In genomic region chr19:4624006-4624405, GRCm38 (mm10) we compare ENCODE assay signal across 12 mouse cellular contexts. TPM values are rescaled to one million over a fixed set of nuclear protein-coding genes. Genes with fewer than 3 reads are reported as not detected.
DNase-seq lines count a peak whose midpoint lies in the region; ATAC-seq and TF ChIP-seq lines count a peak whose summit lies in the region.
"Had no signal": no experiment of that assay in that cellular context is flagged by ENCODE, and none has a peak within 500 bp of the region (broad histone marks: within the 10 kb centered on the region; RNA-seq: fewer than 3 reads in every experiment).

No protein-coding gene starts in this region.

- no peak overlapping the region for H3K4me2 ChIP-seq in intestine, embryonic 16.5 days (ENCODE audit: low read depth, low read length)
- no peak overlapping the region for H3K4me2 ChIP-seq in intestine, postnatal 0 days (replicated peaks; ENCODE audit: low read depth)
- H3K4me2 ChIP-seq in neural tube, embryonic 15.5 days: peak overlapping the region; percentile 90; the same call in 1 of the 2 replicates

- ATAC-seq in intestine, embryonic 16.5 days: no peak
- no peak for ATAC-seq in intestine, postnatal 0 days
- ATAC-seq in neural tube, embryonic 15.5 days (ENCODE audit: low FRiP score): no peak

- TF ChIP-seq CTCF in intestine, postnatal 0 days (IDR thresholded peaks at IDR 0.05; ENCODE audit: low read depth): no peak

- peaks cover 5% of the 10 kb centered on the region; the same call in 1 of the 2 replicates for H3K36me3 ChIP-seq in intestine, embryonic 16.5 days (ENCODE audit: control insufficient read depth, insufficient read depth, low read length)
- peaks cover 28% of the 10 kb centered on the region for H3K36me3 ChIP-seq in intestine, postnatal 0 days (ENCODE audit: control insufficient read depth, insufficient read depth)
- peaks cover 34% of the 10 kb centered on the region for H3K36me3 ChIP-seq in neural tube, embryonic 15.5 days

- no peaks in the 10 kb centered on the region for H3K9me3 ChIP-seq in intestine, embryonic 16.5 days (ENCODE audit: control insufficient read depth, low read length)
- H3K9me3 ChIP-seq in intestine, postnatal 0 days (ENCODE audit: control insufficient read depth): no peaks in the 10 kb centered on the region
- no peaks in the 10 kb centered on the region for H3K9me3 ChIP-seq in neural tube, embryonic 15.5 days (replicated peaks)

- H3K27ac ChIP-seq in intestine, embryonic 16.5 days (ENCODE audit: low read length): no peak overlapping the region
- H3K27ac ChIP-seq in intestine, postnatal 0 days (ENCODE audit: low read depth, low read length): no peak overlapping the region
- no peak overlapping the region for H3K27ac ChIP-seq in neural tube, embryonic 15.5 days (replicated peaks)

- peak; percentile 15 for DNase-seq in cerebellum, adult 8-10 months
- no peak for DNase-seq in cerebellum, adult 18-20 months
- peak; percentile 40 for DNase-seq in testis, postnatal 10 days (ENCODE audit: low spot score)
- DNase-seq in testis, postnatal 14 days (ENCODE audit: low spot score): no peak
- no peak for DNase-seq in thymus, postnatal 10 days (ENCODE audit: low spot score in 2 of 2)
- DNase-seq: kidney, adult 8-10 months; layer of hippocampus, adult 9-11 months; spleen, adult 18-20 months; thymus, adult 18-20 months had no signal

- WGBS in intestine, embryonic 16.5 days: 90% methylated on average over 12 of the region's 12 CpGs
- WGBS in intestine, postnatal 0 days: 97% methylated on average over 12 of the region's 12 CpGs
- WGBS in neural tube, embryonic 15.5 days: 93% methylated on average over 12 of the region's 12 CpGs

- no peak overlapping the region for H3K4me3 ChIP-seq in intestine, embryonic 16.5 days (ENCODE audit: low read length)
- H3K4me3 ChIP-seq in intestine, postnatal 0 days (ENCODE audit: low read depth, low read length): no peak overlapping the region
- no peak overlapping the region for H3K4me3 ChIP-seq in neural tube, embryonic 15.5 days (replicated peaks)

- no peaks in the 10 kb centered on the region for H3K27me3 ChIP-seq in intestine, embryonic 16.5 days (replicated peaks; ENCODE audit: control insufficient read depth, insufficient read depth, low read length)
- no peaks in the 10 kb centered on the region for H3K27me3 ChIP-seq in intestine, postnatal 0 days (replicated peaks; ENCODE audit: control insufficient read depth, insufficient read depth, low read length)
- H3K27me3 ChIP-seq in neural tube, embryonic 15.5 days (replicated peaks): no peaks in the 10 kb centered on the region

- peak overlapping the region; percentile 95; the same call in 1 of the 2 replicates for H3K9ac ChIP-seq in intestine, embryonic 16.5 days (ENCODE audit: low read depth, low read length)
- no peak overlapping the region for H3K9ac ChIP-seq in intestine, postnatal 0 days (ENCODE audit: low read depth, low read length)
- no peak overlapping the region for H3K9ac ChIP-seq in neural tube, embryonic 15.5 days (replicated peaks)

- peaks cover 12% of the 10 kb centered on the region for H3K4me1 ChIP-seq in intestine, embryonic 16.5 days (ENCODE audit: control insufficient read depth, insufficient read depth, low read length)
- no peaks in the 10 kb centered on the region for H3K4me1 ChIP-seq in intestine, postnatal 0 days (replicated peaks; ENCODE audit: control insufficient read depth, insufficient read depth, low read length)
- peaks cover 44% of the 10 kb centered on the region for H3K4me1 ChIP-seq in neural tube, embryonic 15.5 days

RNA-seq across cellular contexts. Expression of gene Rce1, which starts 1.4 kb away (rescaled TPM):
- polyA plus RNA-seq in intestine, embryonic 16.5 days (2015; fragmentation: Nextera tagmentation; extraction: Ambion mirVana): 66.0 and 69.2 TPM in 2 replicates
- 37.0 and 37.4 TPM in 2 replicates for polyA plus RNA-seq in intestine, postnatal 0 days (2015; fragmentation: Nextera tagmentation; extraction: Ambion mirVana)
- polyA plus RNA-seq in neural tube, embryonic 15.5 days (2015; fragmentation: Nextera tagmentation; extraction: Ambion mirVana): 49.1 and 49.8 TPM in 2 replicates

RNA-seq across cellular contexts. Expression of gene Lrfn4, which starts 8.5 kb away (rescaled TPM):
- 2.7 and 4.0 TPM in 2 replicates for polyA plus RNA-seq in intestine, embryonic 16.5 days (2015; fragmentation: Nextera tagmentation; extraction: Ambion mirVana)
- 4.6 and 4.8 TPM in 2 replicates for polyA plus RNA-seq in intestine, postnatal 0 days (2015; fragmentation: Nextera tagmentation; extraction: Ambion mirVana)
- 10.5 and 12.5 TPM in 2 replicates for polyA plus RNA-seq in neural tube, embryonic 15.5 days (2015; fragmentation: Nextera tagmentation; extraction: Ambion mirVana)

Comparison
In these comparisons a context has a peak if more than half of its experiments do, and no peak if none do; other contexts are left out.
1. DNase-seq: peak in cerebellum, adult 8-10 months (single experiment) and testis, postnatal 10 days (single experiment); none in cerebellum, adult 18-20 months (0 of 2), testis, postnatal 14 days (single experiment) and thymus, postnatal 10 days (0 of 2).